Mouse (Mus musculus): ENCODE results near the gene Ugt1a6b.
"Not testable (repeated sequence)": the region's sequence is repeated elsewhere in the genome, so short reads cannot be mapped to it uniquely, and the experiment has no call there.

GRCm38 (mm10) chr1:88103697-88104468, 831 bp downstream of the Ugt1a6b start:
- not testable (repeated sequence) for TF ChIP-seq POLR2A, CTCF (IDR thresholded peaks at IDR 0.05; ENCODE audit: insufficient read depth, low read depth, low read length)

All from olfactory bulb, adult 2 months (tissue).